ENCODE assay signal across 30 mouse cellular contexts in the genomic region with DNA sequence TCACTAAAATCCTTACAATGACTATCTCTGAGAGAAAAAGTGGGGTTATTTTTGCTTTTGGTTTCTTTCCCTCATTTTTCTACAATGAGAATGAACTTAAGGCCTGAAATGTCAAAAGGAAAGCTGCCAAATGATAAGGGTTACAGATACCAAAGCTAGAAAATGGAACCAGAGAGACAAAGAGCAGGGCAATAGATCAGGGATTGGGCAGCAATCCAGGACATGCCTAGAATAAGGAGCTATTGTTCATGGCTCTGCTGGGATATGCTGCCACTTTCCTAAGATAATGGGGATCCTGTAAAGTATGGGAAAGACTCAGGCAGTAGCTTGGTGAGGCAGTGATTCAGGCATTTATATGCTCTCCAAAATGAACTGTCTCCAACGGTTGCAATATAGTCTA. TPM values are rescaled to one million over a fixed set of nuclear protein-coding genes. Genes with fewer than 3 reads are reported as not detected.
DNase-seq lines count a peak whose midpoint lies in the region; ATAC-seq lines count a peak whose summit lies in the region.
"Had no signal": no experiment of that assay in that cellular context is flagged by ENCODE, and none has a peak within 500 bp of the region (broad histone marks: within the 10 kb centered on the region; RNA-seq: fewer than 3 reads in every experiment).

No protein-coding gene starts in this region.

- no peak for ATAC-seq in heart, embryonic 13.5 days (ENCODE audit: extremely low read depth, insufficient number of reproducible peaks, low FRiP score, low TSS enrichment)
- ATAC-seq: forebrain, embryonic 15.5 days; hindbrain, embryonic 16.5 days; midbrain, embryonic 15.5 days; Patski had no signal

- no peak overlapping the region for H3K4me3 ChIP-seq in heart, embryonic 13.5 days
- H3K4me3 ChIP-seq: embryonic facial prominence, embryonic 10.5 days; forebrain, embryonic 15.5 days; heart, embryonic 10.5 days; limb, embryonic 12.5 days; liver, embryonic 13.5 days; midbrain, embryonic 15.5 days; myocyte; neural tube, embryonic 13.5 days; stomach, embryonic 15.5 days had no signal

- H3K36me3 ChIP-seq in heart, embryonic 13.5 days = no peaks in the 10 kb centered on the region
- H3K36me3 ChIP-seq: embryonic facial prominence, embryonic 10.5 days; forebrain, embryonic 15.5 days; G1E; heart, embryonic 10.5 days; limb, embryonic 12.5 days; liver, embryonic 13.5 days; midbrain, embryonic 15.5 days; neural tube, embryonic 13.5 days; stomach, embryonic 15.5 days had no signal

- no peak overlapping the region for H3K9ac ChIP-seq in heart, embryonic 13.5 days
- H3K9ac ChIP-seq: forebrain, embryonic 15.5 days; limb, embryonic 12.5 days; liver, embryonic 13.5 days; lung, embryonic 14.5 days; midbrain, embryonic 15.5 days; neural tube, embryonic 13.5 days; stomach, embryonic 15.5 days had no signal

- 32% methylated on average over 1 of the region's 1 CpGs for WGBS in heart, embryonic 13.5 days

- no peak overlapping the region for H3K4me2 ChIP-seq in heart, embryonic 13.5 days
- H3K4me2 ChIP-seq: forebrain, embryonic 15.5 days; limb, embryonic 12.5 days; liver, embryonic 13.5 days; lung, embryonic 14.5 days; midbrain, embryonic 15.5 days; neural tube, embryonic 13.5 days; stomach, embryonic 15.5 days had no signal

- no peaks in the 10 kb centered on the region for H3K9me3 ChIP-seq in heart, embryonic 13.5 days
- H3K9me3 ChIP-seq: embryonic facial prominence, embryonic 10.5 days; forebrain, embryonic 15.5 days; G1E; heart, embryonic 10.5 days; limb, embryonic 12.5 days; liver, embryonic 13.5 days; midbrain, embryonic 15.5 days; neural tube, embryonic 13.5 days; stomach, embryonic 15.5 days had no signal

- H3K27me3 ChIP-seq in heart, embryonic 13.5 days (replicated peaks) = no peaks in the 10 kb centered on the region
- H3K27me3 ChIP-seq: CH12.LX; limb, embryonic 12.5 days; liver, embryonic 13.5 days; midbrain, embryonic 15.5 days; neural tube, embryonic 13.5 days; Patski; stomach, embryonic 15.5 days had no signal

- peaks cover 9% of the 10 kb centered on the region for H3K4me1 ChIP-seq in heart, embryonic 13.5 days
- H3K4me1 ChIP-seq: embryonic facial prominence, embryonic 10.5 days; forebrain, embryonic 15.5 days; heart, embryonic 10.5 days; limb, embryonic 12.5 days; liver, embryonic 13.5 days; midbrain, embryonic 15.5 days; neural tube, embryonic 13.5 days; stomach, embryonic 15.5 days had no signal

- H3K27ac ChIP-seq in heart, embryonic 13.5 days (replicated peaks) = peak overlapping the region; percentile 63
- H3K27ac ChIP-seq: embryonic facial prominence, embryonic 10.5 days; forebrain, embryonic 15.5 days; heart, embryonic 10.5 days; limb, embryonic 12.5 days; liver, embryonic 13.5 days; midbrain, embryonic 15.5 days; neural tube, embryonic 13.5 days; stomach, embryonic 15.5 days had no signal

- no peak for DNase-seq in heart, postnatal 4 days
- DNase-seq in kidney, adult 9 months = peak; percentile 50
- DNase-seq in kidney, postnatal 4 days = no peak
- peak; percentile 55 for DNase-seq in retina, postnatal 1 day
- DNase-seq in retina, embryonic 14.5 days (ENCODE audit: low spot score) = no peak
- no peak for DNase-seq in cerebellum, postnatal 25 days
- DNase-seq in spleen, postnatal 10 days (ENCODE audit: low spot score in 2 of 2) = no peak
- DNase-seq: adrenal gland, adult 8-10 months; B cell, adult 2 months; cerebellum, adult 11 months; cerebellum, adult 9-11 months; liver, embryonic 13.5 days; lung, embryonic 14.5 days; right cerebral cortex, adult 18-20 months; right cerebral cortex, postnatal 4 days; thymus, adult 2 months; thymus, postnatal 4 days had no signal

RNA-seq across cellular contexts. Expression of a gene that starts 22.9 kb away (rescaled TPM):
- 20.9 and 23.3 TPM in 2 replicates for polyA plus RNA-seq in heart, embryonic 13.5 days (2015; fragmentation: Nextera tagmentation; extraction: Ambion mirVana)
- 10 to 100 TPM; 24.3 to 25.7 TPM for total RNA-seq in heart, postnatal 4 days (2021)
- total RNA-seq: CH12.LX had no signal

Comparison
In these comparisons a context has a peak if more than half of its experiments do, and no peak if none do; other contexts are left out.
1. DNase-seq: peak in kidney, adult 9 months (single experiment) and retina, postnatal 1 day (single experiment); none in heart, postnatal 4 days (single experiment), kidney, postnatal 4 days (0 of 2), retina, embryonic 14.5 days (single experiment), cerebellum, postnatal 25 days (0 of 2) and spleen, postnatal 10 days (0 of 2).